Mouse (Mus musculus): ENCODE measurements around the gene Efcc1. TPM values are rescaled to one million over a fixed set of nuclear protein-coding genes. Genes with fewer than 3 reads are reported as not detected.

Gene Efcc1
- polyA plus RNA-seq, 1 experiment, result 0.46 TPM

DNA sequence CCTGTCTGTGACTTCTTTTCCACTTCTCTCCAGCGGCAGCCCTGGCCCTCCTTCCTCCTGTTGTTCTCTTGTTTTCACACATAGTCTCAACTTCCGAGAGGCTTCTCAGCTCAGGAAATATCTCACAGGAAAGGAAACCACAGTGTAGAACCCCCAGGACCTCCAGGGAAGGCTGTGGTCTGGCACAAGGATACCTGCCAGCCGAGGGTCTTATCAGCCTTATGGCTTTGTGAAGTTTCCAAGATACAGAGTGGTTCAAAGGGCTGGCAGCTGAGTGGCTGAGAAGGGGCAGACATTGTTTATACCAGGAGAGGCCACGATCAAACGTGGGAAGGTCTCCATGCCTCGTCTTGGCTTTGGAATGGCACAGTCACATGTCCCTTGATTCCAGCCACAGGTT lies 9.2 kb downstream of the Efcc1 start:
- Histone ChIP-seq H3K4me1 (ENCODE audit: control insufficient read depth, insufficient read depth, low read length) (no peaks in the 10 kb centered on the region), H3K9ac (ENCODE audit: low read depth, poor library complexity, severe bottlenecking) (no peak overlapping the region), H3K27ac (ENCODE audit: insufficient read depth, low read length) (no peak overlapping the region), H3K4me3 (ENCODE audit: low read depth, low read length) (no peak overlapping the region), H3K36me3 (ENCODE audit: control insufficient read depth, insufficient read depth, low read length, poor library complexity, severe bottlenecking) (no peaks in the 10 kb centered on the region), H3K9me3 (replicated peaks; ENCODE audit: control insufficient read depth, insufficient read depth, low read length, poor library complexity, severe bottlenecking) (no peaks in the 10 kb centered on the region), H3K27me3 (ENCODE audit: control insufficient read depth, insufficient read depth, low read length, poor library complexity, severe bottlenecking) (no peaks in the 10 kb centered on the region)
- TF ChIP-seq EP300 (IDR thresholded peaks at IDR 0.05; ENCODE audit: insufficient read depth, low read depth, low read length) (no peak), CTCF (IDR thresholded peaks at IDR 0.05; ENCODE audit: low read depth, low read length) (no peak), POLR2A (IDR thresholded peaks at IDR 0.05; ENCODE audit: insufficient read depth, low read length) (no peak)

DNA sequence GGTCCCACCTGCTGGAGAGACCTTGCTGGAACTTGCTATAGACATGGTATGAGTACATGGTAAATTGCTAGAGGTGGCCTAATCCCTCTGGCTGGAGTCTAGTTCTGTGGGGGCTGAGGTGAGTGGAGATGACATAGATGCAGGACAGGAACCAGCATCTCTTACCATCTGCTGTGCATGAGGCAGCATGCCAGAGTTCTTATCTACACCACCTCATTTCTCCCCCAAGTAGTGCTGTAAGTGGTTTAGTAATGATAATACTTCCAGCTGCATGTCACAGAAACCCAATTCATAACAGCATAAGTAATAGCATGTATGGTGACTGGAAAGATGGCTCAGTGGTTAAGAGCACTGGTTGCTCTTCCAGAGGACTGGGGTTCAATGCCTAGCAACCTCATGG lies 9.8 kb downstream of the Efcc1 start:
- no peak overlapping the region for H3K27ac ChIP-seq (ENCODE audit: insufficient read depth, low read length)
- no peaks in the 10 kb centered on the region for H3K9me3 ChIP-seq (replicated peaks; ENCODE audit: control insufficient read depth, insufficient read depth, low read length, poor library complexity, severe bottlenecking)
- no peaks in the 10 kb centered on the region for H3K27me3 ChIP-seq (ENCODE audit: control insufficient read depth, insufficient read depth, low read length, poor library complexity, severe bottlenecking)
- no peak for TF ChIP-seq EP300 (IDR thresholded peaks at IDR 0.05; ENCODE audit: insufficient read depth, low read depth, low read length)
- TF ChIP-seq CTCF (IDR thresholded peaks at IDR 0.05; ENCODE audit: low read depth, low read length), result no peak
- no peak for TF ChIP-seq POLR2A (IDR thresholded peaks at IDR 0.05; ENCODE audit: insufficient read depth, low read length)
- no peak overlapping the region for H3K9ac ChIP-seq (ENCODE audit: low read depth, poor library complexity, severe bottlenecking)
- no peaks in the 10 kb centered on the region for H3K4me1 ChIP-seq (ENCODE audit: control insufficient read depth, insufficient read depth, low read length)
- H3K36me3 ChIP-seq (ENCODE audit: control insufficient read depth, insufficient read depth, low read length, poor library complexity, severe bottlenecking), result no peaks in the 10 kb centered on the region
- H3K4me3 ChIP-seq (ENCODE audit: low read depth, low read length), result no peak overlapping the region

DNA sequence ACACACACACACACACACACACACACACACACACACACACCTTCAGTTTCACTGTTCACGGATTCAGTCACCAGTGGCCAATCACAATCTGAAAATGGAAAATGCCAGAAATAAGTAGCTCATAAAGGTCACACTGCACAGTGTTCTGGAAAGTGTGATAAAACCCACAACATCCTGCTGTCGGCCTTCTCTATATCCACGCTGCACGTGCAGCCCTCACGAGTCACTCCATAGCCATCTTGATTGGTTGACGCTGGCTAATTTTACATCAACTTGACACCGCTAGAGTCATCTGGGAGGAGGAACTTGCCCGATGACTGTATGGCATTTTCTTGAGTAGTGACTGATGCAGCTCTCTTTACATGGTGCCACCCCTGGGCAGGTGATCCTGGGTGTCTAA lies 11.3 kb downstream of the Efcc1 start:
- no peak overlapping the region for H3K27ac ChIP-seq (ENCODE audit: insufficient read depth, low read length)
- no peak for TF ChIP-seq EP300 (IDR thresholded peaks at IDR 0.05; ENCODE audit: insufficient read depth, low read depth, low read length)
- no peak for TF ChIP-seq POLR2A (IDR thresholded peaks at IDR 0.05; ENCODE audit: insufficient read depth, low read length)
- no peak for TF ChIP-seq CTCF (IDR thresholded peaks at IDR 0.05; ENCODE audit: low read depth, low read length)
- no peak overlapping the region for H3K4me3 ChIP-seq (ENCODE audit: low read depth, low read length)
- no peaks in the 10 kb centered on the region for H3K9me3 ChIP-seq (replicated peaks; ENCODE audit: control insufficient read depth, insufficient read depth, low read length, poor library complexity, severe bottlenecking)
- H3K9ac ChIP-seq (ENCODE audit: low read depth, poor library complexity, severe bottlenecking), result no peak overlapping the region
- H3K36me3 ChIP-seq (ENCODE audit: control insufficient read depth, insufficient read depth, low read length, poor library complexity, severe bottlenecking), result no peaks in the 10 kb centered on the region
- no peaks in the 10 kb centered on the region for H3K27me3 ChIP-seq (ENCODE audit: control insufficient read depth, insufficient read depth, low read length, poor library complexity, severe bottlenecking)
- H3K4me1 ChIP-seq (ENCODE audit: control insufficient read depth, insufficient read depth, low read length), result no peaks in the 10 kb centered on the region

DNA sequence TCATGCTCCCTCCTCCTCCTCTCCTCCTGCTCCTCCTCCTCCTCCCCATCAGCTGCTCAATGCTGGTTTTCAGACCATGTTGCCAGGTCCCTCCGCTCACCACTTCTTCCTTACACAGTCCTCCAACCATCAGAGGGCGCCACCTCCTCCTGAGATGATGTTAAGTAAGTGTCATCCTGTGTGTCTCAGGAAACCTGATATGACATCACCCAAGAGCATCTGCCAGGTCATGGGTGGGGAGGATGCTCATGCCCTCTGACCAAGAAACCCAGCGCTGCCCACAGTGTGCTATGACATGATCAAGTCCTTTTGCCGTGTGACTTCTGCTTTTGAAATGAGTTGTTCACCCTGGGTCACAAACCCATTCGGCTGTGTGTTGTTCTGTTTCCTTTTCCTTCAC lies 12.1 kb downstream of the Efcc1 start:
- TF ChIP-seq CTCF (IDR thresholded peaks at IDR 0.05; ENCODE audit: low read depth, low read length) (peak; percentile 60), EP300 (IDR thresholded peaks at IDR 0.05; ENCODE audit: insufficient read depth, low read depth, low read length) (no peak), POLR2A (IDR thresholded peaks at IDR 0.05; ENCODE audit: insufficient read depth, low read length) (no peak)
- Histone ChIP-seq H3K27me3 (ENCODE audit: control insufficient read depth, insufficient read depth, low read length, poor library complexity, severe bottlenecking) (no peaks in the 10 kb centered on the region), H3K9ac (ENCODE audit: low read depth, poor library complexity, severe bottlenecking) (no peak overlapping the region), H3K27ac (ENCODE audit: insufficient read depth, low read length) (no peak overlapping the region), H3K4me1 (ENCODE audit: control insufficient read depth, insufficient read depth, low read length) (no peaks in the 10 kb centered on the region), H3K9me3 (replicated peaks; ENCODE audit: control insufficient read depth, insufficient read depth, low read length, poor library complexity, severe bottlenecking) (no peaks in the 10 kb centered on the region), H3K36me3 (ENCODE audit: control insufficient read depth, insufficient read depth, low read length, poor library complexity, severe bottlenecking) (no peaks in the 10 kb centered on the region), H3K4me3 (ENCODE audit: low read depth, low read length) (no peak overlapping the region)

DNA sequence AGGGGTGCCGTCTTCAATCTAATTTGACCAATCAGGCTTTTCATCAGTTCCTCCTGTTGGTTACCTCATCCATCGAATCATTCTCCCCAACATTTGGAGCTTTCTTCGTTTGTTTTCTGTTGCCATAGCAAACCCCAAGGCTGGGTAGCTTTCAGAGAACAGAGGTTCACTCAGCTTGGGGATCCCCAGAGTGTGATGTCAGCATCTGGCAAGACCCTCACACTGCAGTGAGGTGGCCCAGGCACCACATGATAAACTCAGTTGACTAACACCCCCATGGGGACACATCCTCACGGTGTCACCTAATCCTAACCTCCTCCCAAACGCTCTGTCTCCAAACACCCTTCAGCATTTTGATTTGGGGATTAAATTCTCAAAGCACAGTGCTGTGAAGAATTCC lies 12.6 kb downstream of the Efcc1 start:
- Histone ChIP-seq H3K27ac (ENCODE audit: insufficient read depth, low read length) (no peak overlapping the region), H3K36me3 (ENCODE audit: control insufficient read depth, insufficient read depth, low read length, poor library complexity, severe bottlenecking) (no peaks in the 10 kb centered on the region), H3K9me3 (replicated peaks; ENCODE audit: control insufficient read depth, insufficient read depth, low read length, poor library complexity, severe bottlenecking) (no peaks in the 10 kb centered on the region), H3K4me1 (ENCODE audit: control insufficient read depth, insufficient read depth, low read length) (no peaks in the 10 kb centered on the region), H3K4me3 (ENCODE audit: low read depth, low read length) (no peak overlapping the region), H3K27me3 (ENCODE audit: control insufficient read depth, insufficient read depth, low read length, poor library complexity, severe bottlenecking) (no peaks in the 10 kb centered on the region), H3K9ac (ENCODE audit: low read depth, poor library complexity, severe bottlenecking) (no peak overlapping the region)
- TF ChIP-seq EP300 (IDR thresholded peaks at IDR 0.05; ENCODE audit: insufficient read depth, low read depth, low read length) (no peak), POLR2A (IDR thresholded peaks at IDR 0.05; ENCODE audit: insufficient read depth, low read length) (no peak), CTCF (IDR thresholded peaks at IDR 0.05; ENCODE audit: low read depth, low read length) (no peak)

DNA sequence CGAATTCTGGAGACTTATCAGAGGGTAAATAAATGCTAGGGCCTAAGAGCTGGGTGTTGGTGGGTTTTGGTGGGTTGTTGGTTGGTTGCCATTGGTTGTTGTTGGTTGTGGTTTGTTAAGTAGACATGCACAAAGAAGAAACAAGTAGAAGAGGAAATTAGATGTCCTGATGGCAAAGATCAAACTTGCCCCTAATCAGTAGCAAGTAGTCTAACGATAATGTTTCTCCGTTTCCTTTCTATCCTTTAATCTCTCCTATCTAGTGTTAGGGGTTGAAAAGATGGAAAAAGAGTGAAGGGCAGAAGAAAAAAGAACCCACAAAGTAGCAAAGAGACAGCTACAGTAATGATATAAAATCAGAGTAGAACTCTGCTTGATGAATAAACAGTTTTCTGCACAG lies 14.0 kb downstream of the Efcc1 start:
- H3K9ac ChIP-seq (ENCODE audit: low read depth, poor library complexity, severe bottlenecking), result no peak overlapping the region
- H3K4me3 ChIP-seq (ENCODE audit: low read depth, low read length), result no peak overlapping the region
- no peak overlapping the region for H3K27ac ChIP-seq (ENCODE audit: insufficient read depth, low read length)
- H3K9me3 ChIP-seq (replicated peaks; ENCODE audit: control insufficient read depth, insufficient read depth, low read length, poor library complexity, severe bottlenecking), result no peaks in the 10 kb centered on the region
- H3K4me1 ChIP-seq (ENCODE audit: control insufficient read depth, insufficient read depth, low read length), result no peaks in the 10 kb centered on the region
- no peaks in the 10 kb centered on the region for H3K27me3 ChIP-seq (ENCODE audit: control insufficient read depth, insufficient read depth, low read length, poor library complexity, severe bottlenecking)
- H3K36me3 ChIP-seq (ENCODE audit: control insufficient read depth, insufficient read depth, low read length, poor library complexity, severe bottlenecking), result no peaks in the 10 kb centered on the region
- TF ChIP-seq EP300 (IDR thresholded peaks at IDR 0.05; ENCODE audit: insufficient read depth, low read depth, low read length) (no peak), POLR2A (IDR thresholded peaks at IDR 0.05; ENCODE audit: insufficient read depth, low read length) (no peak), CTCF (IDR thresholded peaks at IDR 0.05; ENCODE audit: low read depth, low read length) (no peak)
